Mouse (Mus musculus) bone marrow macrophage, adult 2 months (primary cell): ENCODE results near the gene Prdm1.

Experiments
- CTCF ChIP-seq: IDR thresholded peaks from 2 replicates; pipeline ENCODE4 v1.5.1; 2012; ENCODE audit warnings: low read depth, mild to moderate bottlenecking, low read length, moderate library complexity
- POLR2A ChIP-seq: IDR thresholded peaks from 2 replicates; pipeline ENCODE4 v1.6.1; 2012; ENCODE audit warnings: mild to moderate bottlenecking, low read depth, low read length, borderline replicate concordance

GRCm38 (mm10) chr10:44431689-44432088 lies 96.6 kb downstream of the Prdm1 start:
- TF ChIP-seq POLR2A: no peak
- no peak for TF ChIP-seq CTCF
